Mouse (Mus musculus): Measurements from ENCODE around the gene Apoa4. TPM values are rescaled to one million over a fixed set of nuclear protein-coding genes. Genes with fewer than 3 reads are reported as not detected.

Gene Apoa4
- total and polyA plus RNA-seq, 3 experiments: not detected

DNA sequence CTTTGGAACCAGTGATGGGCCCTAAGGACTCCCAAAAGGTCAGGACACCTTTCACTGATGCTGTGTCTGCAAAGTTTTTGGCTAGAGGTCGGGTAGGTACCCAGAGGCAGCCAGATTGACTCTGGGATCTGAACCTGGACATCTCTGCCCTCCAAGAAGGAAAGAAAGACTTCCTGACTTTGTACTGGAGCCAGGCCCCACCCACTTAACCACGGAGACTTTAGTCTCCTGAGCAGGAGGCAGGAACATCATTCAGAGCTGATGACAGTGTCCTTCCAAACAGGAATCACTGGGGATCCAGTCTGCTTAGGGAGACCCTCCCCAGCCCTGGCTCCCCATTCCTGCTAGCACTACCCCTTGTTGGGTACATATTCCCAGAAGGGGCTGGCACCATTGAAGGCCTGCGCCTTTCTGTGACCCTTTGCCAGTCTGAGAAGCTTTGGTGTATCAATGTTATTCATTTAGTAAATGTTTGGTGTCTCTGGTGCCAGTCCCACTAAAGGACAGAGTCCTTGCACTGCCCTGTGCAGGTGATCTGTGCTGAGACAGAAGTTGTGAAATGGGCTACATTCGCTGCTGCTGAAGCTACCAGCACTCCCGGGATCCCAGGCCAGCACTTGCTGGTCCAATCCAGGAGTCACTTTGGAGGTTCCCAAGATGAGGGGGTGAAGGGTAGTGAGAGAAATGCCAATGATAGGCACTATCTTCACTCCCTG, 15.4 kb upstream of the Apoa4 start:
- H3K4me1 ChIP-seq (ENCODE audit: control insufficient read depth in 1 of 2, insufficient read depth in 2 of 2): peaks cover 0 to 4% of the 10 kb centered on the region in 2 experiments; a peak in 2 of 4 replicates

DNA sequence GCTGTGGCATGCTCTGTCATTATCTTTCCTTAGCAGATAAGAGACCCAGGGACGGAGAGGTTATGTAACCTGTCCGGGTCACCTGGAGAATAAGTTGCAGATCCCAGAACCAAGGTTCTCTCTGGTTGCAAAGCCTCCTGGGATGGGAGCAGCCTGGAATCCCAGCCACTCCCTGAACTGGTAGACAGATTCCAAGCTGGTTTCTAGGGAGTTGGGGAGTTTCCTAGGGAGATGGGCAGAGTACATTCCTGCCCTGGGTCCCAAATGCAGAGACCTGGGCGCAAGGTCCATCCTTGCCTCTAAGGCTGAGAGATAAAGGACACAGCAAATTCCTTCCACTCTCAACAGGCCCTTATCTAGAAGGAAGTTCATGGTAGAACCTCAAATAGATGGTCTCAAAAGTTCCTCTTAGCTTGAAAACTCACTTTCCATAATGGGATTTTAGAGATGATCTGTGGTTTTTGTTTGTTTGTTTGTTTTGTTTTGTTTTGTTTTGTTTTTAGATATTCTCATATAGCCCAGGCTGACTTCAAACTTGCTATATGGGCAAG, 13.4 kb upstream of the Apoa4 start:
- Histone ChIP-seq H3K27ac (ENCODE audit: insufficient read depth, low read depth) (no peak overlapping the region), H3K9me3 (replicated peaks; ENCODE audit: low read length) (no peaks in the 10 kb centered on the region), H3K36me3 (replicated peaks in 1 of 2; ENCODE audit: control insufficient read depth in 1 of 2, insufficient read depth in 1 of 2, low read length in 1 of 2) (peaks cover 7 to 29% of the 10 kb centered on the region in 2 experiments), H3K9ac (ENCODE audit: insufficient read depth, low read depth) (no peak overlapping the region), H3K4me2 (ENCODE audit: insufficient read depth, low read depth, poor library complexity, severe bottlenecking) (no peak overlapping the region), H3K79me2 (replicated peaks; ENCODE audit: control insufficient read depth, extremely low read depth, insufficient read depth, poor library complexity, severe bottlenecking) (no peaks in the 10 kb centered on the region), H3K4me3 (replicated peaks in 1 of 3; ENCODE audit: low read depth in 2 of 3, low read length in 2 of 3, poor library complexity in 1 of 3) (no peak overlapping the region), H3K4me1 (ENCODE audit: control insufficient read depth in 1 of 2, insufficient read depth in 2 of 2) (peaks cover 0 to 6% of the 10 kb centered on the region in 2 experiments; a peak in 2 of 4 replicates), H3K27me3 (replicated peaks) (peaks cover 12% of the 10 kb centered on the region)
- in situ Hi-C loops (cut with MboI; ENCODE audit: low pct_ligation_motif_present, low pct_unique_long_range_greater_than_20kb, low sequenced_read_pairs): no loop called here
- no peak for DNase-seq (ENCODE audit: extremely low read depth)
- dilution Hi-C loops (cut with MboI; ENCODE audit: extremely low pct_ligation_motif_present, extremely low pct_unique_long_range_greater_than_20kb, low sequenced_read_pairs): no loop called here
- TF ChIP-seq ZC3H11A (IDR thresholded peaks at IDR 0.05; ENCODE audit: low read depth, low read length) (no peak), GABPA (IDR thresholded peaks at IDR 0.05; ENCODE audit: insufficient replicate concordance, low read depth, low read length) (no peak), KAT2A (IDR thresholded peaks at IDR 0.05; ENCODE audit: insufficient replicate concordance, low read length) (no peak), E2F4 (IDR thresholded peaks at IDR 0.05; ENCODE audit: insufficient replicate concordance, low read depth, low read length) (no peak), IRF4 (IDR thresholded peaks at IDR 0.05; ENCODE audit: low read depth, low read length) (no peak), USF2 (conservative IDR thresholded peaks at IDR 0.05; ENCODE audit: low read depth, low read length) (no peak), NRF1 (IDR thresholded peaks at IDR 0.05; ENCODE audit: low read depth, low read length) (no peak), ZNF384 (IDR thresholded peaks at IDR 0.05; ENCODE audit: low read depth, low read length) (no peak), ZMIZ1 (IDR thresholded peaks at IDR 0.05; ENCODE audit: low read depth, low read length) (no peak), UBTF (IDR thresholded peaks at IDR 0.05; ENCODE audit: low read depth, low read length) (no peak), SMC3 (IDR thresholded peaks at IDR 0.05; ENCODE audit: low read depth, low read length) (no peak), MAFK (IDR thresholded peaks at IDR 0.05; ENCODE audit: insufficient replicate concordance, low read length) (no peak), USF1 (IDR thresholded peaks at IDR 0.05; ENCODE audit: low read depth, low read length) (no peak), MYC (IDR thresholded peaks at IDR 0.05; ENCODE audit: low read depth, low read length) (no peak), NELFE (IDR thresholded peaks at IDR 0.05; ENCODE audit: low read depth, low read length) (no peak)

More for the DNA sequence above, 15.4 kb upstream of the Apoa4 start:
- peaks cover 3% of the 10 kb centered on the region for H3K27me3 ChIP-seq (replicated peaks)
- in situ Hi-C loops (cut with MboI; ENCODE audit: low pct_ligation_motif_present, low pct_unique_long_range_greater_than_20kb, low sequenced_read_pairs): no loop called here
- no peaks in the 10 kb centered on the region for H3K79me2 ChIP-seq (replicated peaks; ENCODE audit: control insufficient read depth, extremely low read depth, insufficient read depth, poor library complexity, severe bottlenecking)
- H3K9ac ChIP-seq (ENCODE audit: insufficient read depth, low read depth): no peak overlapping the region
- DNase-seq (ENCODE audit: extremely low read depth): no peak
- no peaks in the 10 kb centered on the region for H3K9me3 ChIP-seq (replicated peaks; ENCODE audit: low read length)
- H3K4me2 ChIP-seq (ENCODE audit: insufficient read depth, low read depth, poor library complexity, severe bottlenecking): no peak overlapping the region
- peaks cover 26 to 49% of the 10 kb centered on the region in 2 experiments for H3K36me3 ChIP-seq (replicated peaks in 1 of 2; ENCODE audit: control insufficient read depth in 1 of 2, insufficient read depth in 1 of 2, low read length in 1 of 2)
- H3K4me3 ChIP-seq (replicated peaks in 1 of 3; ENCODE audit: low read depth in 2 of 3, low read length in 2 of 3, poor library complexity in 1 of 3): no peak overlapping the region
- H3K27ac ChIP-seq (ENCODE audit: insufficient read depth, low read depth): no peak overlapping the region
- TF ChIP-seq ZC3H11A (IDR thresholded peaks at IDR 0.05; ENCODE audit: low read depth, low read length): no peak
- no peak for TF ChIP-seq ZKSCAN1 (IDR thresholded peaks at IDR 0.05; ENCODE audit: borderline replicate concordance, low read depth, low read length)
- no peak for TF ChIP-seq JUND (conservative IDR thresholded peaks at IDR 0.05; ENCODE audit: low read depth, low read length)
- no peak for TF ChIP-seq SMC3 (IDR thresholded peaks at IDR 0.05; ENCODE audit: low read depth, low read length)
- no peak for TF ChIP-seq RAD21 (IDR thresholded peaks at IDR 0.05; ENCODE audit: low read depth, low read length)
- no peak for TF ChIP-seq NELFE (IDR thresholded peaks at IDR 0.05; ENCODE audit: low read depth, low read length)
- TF ChIP-seq JUN (IDR thresholded peaks at IDR 0.05; ENCODE audit: insufficient read depth, low read depth, low read length): no peak
- no peak for TF ChIP-seq ZNF384 (IDR thresholded peaks at IDR 0.05; ENCODE audit: low read depth, low read length)
- no peak for TF ChIP-seq ZMIZ1 (IDR thresholded peaks at IDR 0.05; ENCODE audit: low read depth, low read length)
- TF ChIP-seq IRF4 (IDR thresholded peaks at IDR 0.05; ENCODE audit: low read depth, low read length): no peak
- dilution Hi-C loops (cut with MboI; ENCODE audit: extremely low pct_ligation_motif_present, extremely low pct_unique_long_range_greater_than_20kb, low sequenced_read_pairs): no loop called here

Data from CH12.LX (cell line).